Mouse (Mus musculus) small intestine, adult 2 months (tissue): Measurements from ENCODE around the gene Actn1. TPM values are rescaled to one million over a fixed set of nuclear protein-coding genes. Genes with fewer than 3 reads are reported as not detected.
"Not testable (repeated sequence)": the region's sequence is repeated elsewhere in the genome, so short reads cannot be mapped to it uniquely, and the experiment has no call there.

Experiments
- H3K27ac ChIP-seq: fragments of 200-500 bp; 2 replicates; pipeline ENCODE4 v1.5.1; 2012; ENCODE audit warnings: low read depth, low read length, control low read depth, inconsistent platforms; ENCODE audit not compliant: insufficient read depth
- H3K27me3 ChIP-seq: fragments of 200-500 bp; 2 replicates; pipeline ENCODE4 v1.6.1; 2012; ENCODE audit warnings: mild to moderate bottlenecking, moderate library complexity, low read length, inconsistent platforms; ENCODE audit not compliant: control insufficient read depth, insufficient read depth
- H3K36me3 ChIP-seq: fragments of 200-500 bp; 2 replicates; pipeline ENCODE4 v1.6.1; 2012; ENCODE audit warnings: mild to moderate bottlenecking, low read length, control low read depth, inconsistent platforms; ENCODE audit not compliant: control insufficient read depth, insufficient read depth
- H3K4me1 ChIP-seq: fragments of 200-500 bp; 2 replicates; pipeline ENCODE4 v1.6.1; 2012; ENCODE audit warnings: low read length, inconsistent platforms, mixed read lengths; ENCODE audit not compliant: control insufficient read depth, insufficient read depth, insufficient read length
- H3K4me3 ChIP-seq: fragments of 200-500 bp; 2 replicates; pipeline ENCODE4 v1.5.1; 2012; ENCODE audit warnings: low read depth, mild to moderate bottlenecking, control low read depth, inconsistent platforms, low read length, moderate library complexity
- CTCF ChIP-seq: fragments of 200-500 bp; IDR thresholded peaks from 2 replicates; pipeline ENCODE4 v1.5.1; 2012; ENCODE audit warnings: low read depth, mild to moderate bottlenecking, control low read depth, inconsistent platforms, low read length, moderate library complexity, mixed read lengths; ENCODE audit not compliant: insufficient replicate concordance, insufficient read length; ENCODE audit errors: extremely low read depth
- POLR2A ChIP-seq: fragments of 200-500 bp; IDR thresholded peaks from 2 replicates; pipeline ENCODE4 v1.6.1; 2012; ENCODE audit warnings: low read depth, mild to moderate bottlenecking, control low read depth, inconsistent platforms, low read length, moderate library complexity
- WGBS: fragments of 180-500 bp; shearing (Covaris S2); methylation state at CpG from one replicate; pipeline ENCODE4 v1.1.7; 2018; 5-methylcytosine and 5-hydroxymethylcytosine counted together
- polyA plus RNA-seq: library from polyadenylated mRNA; depleted of rRNA; stranded (reverse); fragments of >200 nt; gene quantifications from 2 replicates; pipeline ENCODE4 v1.2.3, GENCODE M21; 2012

Actn1 gene
- polyA plus RNA-seq, 1 experiment, result 53.1 TPM

- Histone ChIP-seq H3K27ac (no peak overlapping the region), H3K4me1 (peaks cover 2% of the 10 kb centered on the region; the same call in 1 of the 2 replicates), H3K4me3 (no peak overlapping the region), H3K27me3 (no peaks in the 10 kb centered on the region), H3K36me3 (no peaks in the 10 kb centered on the region)
- TF ChIP-seq CTCF (no peak), POLR2A (no peak)
- WGBS, result 22% methylated on average over 10 of the region's 10 CpGs
Observed at GRCm38 (mm10) chr12:80273020-80273686, 13.0 kb upstream of the Actn1 start.

- 53% methylated on average over 5 of the region's 5 CpGs for WGBS
- no peaks in the 10 kb centered on the region for H3K27me3 ChIP-seq
- peaks cover 2% of the 10 kb centered on the region; the same call in 1 of the 2 replicates for H3K4me1 ChIP-seq
- no peak overlapping the region for H3K4me3 ChIP-seq
- H3K36me3 ChIP-seq, result no peaks in the 10 kb centered on the region
- no peak overlapping the region for H3K27ac ChIP-seq
- TF ChIP-seq POLR2A, result no peak
- no peak for TF ChIP-seq CTCF
Observed at GRCm38 (mm10) chr12:80271806-80272205, 11.6 kb upstream of the Actn1 start.

- Histone ChIP-seq H3K4me1 (peaks cover 2% of the 10 kb centered on the region; the same call in 1 of the 2 replicates), H3K27me3 (no peaks in the 10 kb centered on the region), H3K27ac (no peak overlapping the region), H3K36me3 (no peaks in the 10 kb centered on the region), H3K4me3 (no peak overlapping the region)
- TF ChIP-seq POLR2A, result no peak
- no peak for TF ChIP-seq CTCF
- WGBS, result 33% methylated on average over 3 of the region's 3 CpGs
Observed at GRCm38 (mm10) chr12:80270924-80271323, 10.8 kb upstream of the Actn1 start.

- WGBS, result 88% methylated on average over 2 of the region's 2 CpGs
Observed at GRCm38 (mm10) chr12:80269303-80269702, 9.1 kb upstream of the Actn1 start.

GRCm38 (mm10) chr12:80267962-80268361, 7.8 kb upstream of the Actn1 start:
- TF ChIP-seq POLR2A (no peak), CTCF (no peak)
- 90% methylated on average over 6 of the region's 6 CpGs for WGBS
- peaks cover 2% of the 10 kb centered on the region; the same call in 1 of the 2 replicates for H3K4me1 ChIP-seq
- no peaks in the 10 kb centered on the region for H3K36me3 ChIP-seq
- H3K27ac ChIP-seq, result no peak overlapping the region
- H3K27me3 ChIP-seq, result no peaks in the 10 kb centered on the region
- no peak overlapping the region for H3K4me3 ChIP-seq

More at GRCm38 (mm10) chr12:80269303-80269702, 9.1 kb upstream of the Actn1 start:
- Histone ChIP-seq H3K4me3 (no peak overlapping the region), H3K4me1 (peaks cover 2% of the 10 kb centered on the region; the same call in 1 of the 2 replicates), H3K27me3 (no peaks in the 10 kb centered on the region), H3K27ac (no peak overlapping the region), H3K36me3 (no peaks in the 10 kb centered on the region)
- no peak for TF ChIP-seq CTCF
- TF ChIP-seq POLR2A, result no peak

- H3K27ac ChIP-seq, H3K36me3 ChIP-seq, H3K4me3 ChIP-seq, H3K27me3 ChIP-seq, H3K4me1 ChIP-seq: not testable (repeated sequence)
- WGBS, result 49% methylated on average over 7 of the region's 7 CpGs
Observed at GRCm38 (mm10) chr12:80264388-80264787, 4.2 kb upstream of the Actn1 start.

- peak overlapping the region; percentile 87 for H3K27ac ChIP-seq
- 16% methylated on average over 25 of the region's 25 CpGs for WGBS
- peak; percentile 43; the same call in 1 of the 2 replicates for TF ChIP-seq POLR2A
- TF ChIP-seq CTCF, result no peak
- H3K36me3 ChIP-seq, result no peaks in the 10 kb centered on the region
- H3K4me3 ChIP-seq, result peak overlapping the region; percentile 88
- H3K27me3 ChIP-seq, result no peaks in the 10 kb centered on the region; the same call in 1 of the 2 replicates
- peaks cover 8% of the 10 kb centered on the region; the same call in 1 of the 2 replicates for H3K4me1 ChIP-seq
Observed at GRCm38 (mm10) chr12:80260744-80261695, 849 bp upstream of the Actn1 start.
